Mouse (Mus musculus): ENCODE measurements around the gene Utrn. TPM values are rescaled to one million over a fixed set of nuclear protein-coding genes. Genes with fewer than 3 reads are reported as not detected.

Gene Utrn
- polyA plus RNA-seq, 1 experiment from 2014 or later: 21.5 TPM

DNA sequence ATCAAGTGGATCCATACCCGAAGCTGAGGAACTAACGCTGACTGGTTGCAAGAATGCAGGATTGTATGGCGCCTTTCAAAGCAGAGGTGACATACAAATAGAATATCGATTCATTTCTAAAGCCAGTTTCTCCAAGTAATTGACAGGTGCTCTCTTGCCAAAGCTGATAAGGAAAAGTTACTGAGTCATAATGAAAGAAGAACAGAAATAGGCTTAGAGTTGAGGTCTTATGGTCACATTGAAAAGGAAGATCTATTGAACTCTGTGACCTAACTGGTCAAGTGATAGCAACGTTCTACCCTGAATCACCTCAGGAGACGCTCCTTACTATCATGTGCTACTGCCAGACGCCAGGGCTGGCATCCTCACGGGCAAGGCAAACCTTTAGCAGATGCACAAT lies 274.2 kb downstream of the Utrn start:
- no peak for ATAC-seq
- no peak overlapping the region for H3K9ac ChIP-seq (ENCODE audit: low read depth, low read length)
- 86% methylated on average over 8 of the region's 8 CpGs for WGBS

DNA sequence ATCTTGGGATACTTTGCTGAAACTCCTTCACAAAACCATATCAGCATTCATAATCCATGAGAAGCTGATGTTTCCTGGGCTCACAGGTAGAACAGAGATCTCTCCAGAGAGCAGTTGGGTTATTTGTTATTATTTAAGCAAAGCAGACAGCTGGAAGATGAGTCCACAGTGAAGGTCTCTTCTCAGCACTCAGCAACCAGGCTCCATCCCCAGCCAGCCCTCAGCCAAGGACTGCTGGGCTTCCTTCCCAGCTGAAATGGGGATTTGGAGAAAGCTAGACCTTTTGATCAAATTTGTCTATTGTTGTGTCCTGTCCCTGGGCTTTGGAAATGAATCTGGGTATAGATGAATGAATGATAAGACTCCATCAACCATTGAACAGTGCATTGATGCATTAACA lies 276.1 kb downstream of the Utrn start:
- Histone ChIP-seq H3K4me3 (ENCODE audit: low read depth, low read length) (no peak overlapping the region), H3K9ac (ENCODE audit: low read depth, low read length) (no peak overlapping the region), H3K27me3 (replicated peaks; ENCODE audit: control insufficient read depth, insufficient read depth, low read length) (no peaks in the 10 kb centered on the region), H3K4me1 (replicated peaks; ENCODE audit: control insufficient read depth, insufficient read depth, low read length) (0 out of 2 replicates have a peak, but pooled peaks cover 3% of the 10 kb centered on the region), H3K27ac (ENCODE audit: low read depth, low read length) (no peak overlapping the region), H3K4me2 (replicated peaks; ENCODE audit: low read depth) (no peak overlapping the region), H3K36me3 (ENCODE audit: control insufficient read depth, insufficient read depth) (no peaks in the 10 kb centered on the region), H3K9me3 (ENCODE audit: control insufficient read depth) (no peaks in the 10 kb centered on the region)
- ATAC-seq: no peak
- TF ChIP-seq CTCF (IDR thresholded peaks at IDR 0.05; ENCODE audit: low read depth): no peak

More for the DNA sequence above, 274.2 kb downstream of the Utrn start:
- TF ChIP-seq CTCF (IDR thresholded peaks at IDR 0.05; ENCODE audit: low read depth): no peak
- Histone ChIP-seq H3K9me3 (ENCODE audit: control insufficient read depth) (no peaks in the 10 kb centered on the region), H3K36me3 (ENCODE audit: control insufficient read depth, insufficient read depth) (no peaks in the 10 kb centered on the region), H3K27me3 (replicated peaks; ENCODE audit: control insufficient read depth, insufficient read depth, low read length) (no peaks in the 10 kb centered on the region), H3K4me1 (replicated peaks; ENCODE audit: control insufficient read depth, insufficient read depth, low read length) (0 out of 2 replicates have a peak, but pooled peaks cover 3% of the 10 kb centered on the region), H3K27ac (ENCODE audit: low read depth, low read length) (no peak overlapping the region), H3K4me3 (ENCODE audit: low read depth, low read length) (no peak overlapping the region), H3K4me2 (replicated peaks; ENCODE audit: low read depth) (no peak overlapping the region)

DNA sequence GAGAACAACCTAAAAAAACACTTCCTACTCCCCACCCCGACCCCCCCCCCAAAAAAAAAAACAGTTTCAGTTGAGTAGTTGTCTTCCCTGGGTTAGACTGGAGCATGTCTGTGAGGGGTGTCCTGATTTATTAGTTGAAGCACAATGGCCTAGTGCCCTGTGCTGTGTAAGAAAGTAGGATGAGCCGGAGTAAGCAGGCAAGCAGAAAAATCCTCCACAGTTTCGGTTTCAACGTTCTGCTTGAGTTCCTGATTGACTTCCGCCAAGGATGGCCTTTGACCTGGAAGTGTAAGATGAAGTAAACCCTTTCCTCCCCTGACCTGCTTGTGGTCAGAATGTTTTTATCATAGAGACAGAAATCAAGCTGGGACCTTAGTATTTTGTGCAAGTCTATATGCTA lies 277.2 kb downstream of the Utrn start:
- Histone ChIP-seq H3K4me3 (ENCODE audit: low read depth, low read length) (no peak overlapping the region), H3K9me3 (ENCODE audit: control insufficient read depth) (no peaks in the 10 kb centered on the region), H3K9ac (ENCODE audit: low read depth, low read length) (no peak overlapping the region), H3K36me3 (ENCODE audit: control insufficient read depth, insufficient read depth) (no peaks in the 10 kb centered on the region), H3K4me2 (replicated peaks; ENCODE audit: low read depth) (no peak overlapping the region), H3K27ac (ENCODE audit: low read depth, low read length) (no peak overlapping the region), H3K27me3 (replicated peaks; ENCODE audit: control insufficient read depth, insufficient read depth, low read length) (no peaks in the 10 kb centered on the region), H3K4me1 (replicated peaks; ENCODE audit: control insufficient read depth, insufficient read depth, low read length) (0 out of 2 replicates have a peak, but pooled peaks cover 3% of the 10 kb centered on the region)
- WGBS: 58% methylated on average over 5 of the region's 5 CpGs
- no peak for TF ChIP-seq CTCF (IDR thresholded peaks at IDR 0.05; ENCODE audit: low read depth)
- ATAC-seq: no peak

DNA sequence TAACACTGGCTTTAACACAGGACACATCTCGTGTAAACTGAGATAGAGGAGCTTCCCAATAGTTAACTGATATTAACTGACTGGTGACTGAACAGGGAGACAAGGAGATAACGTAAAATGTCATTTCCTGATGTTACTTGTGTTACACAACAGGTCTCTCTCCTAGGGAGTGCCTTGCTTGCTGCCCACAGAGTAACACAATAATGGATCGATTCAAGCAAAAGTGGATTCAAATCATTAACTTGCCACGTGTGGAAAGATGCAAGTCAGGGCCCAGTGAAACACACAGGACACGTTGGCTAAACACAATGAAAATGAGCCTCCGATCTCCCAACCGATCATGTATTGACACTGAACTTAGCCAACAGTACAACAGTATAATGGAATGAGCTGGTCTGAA lies 281.1 kb downstream of the Utrn start:
- Histone ChIP-seq H3K9me3 (ENCODE audit: control insufficient read depth) (no peaks in the 10 kb centered on the region), H3K9ac (ENCODE audit: low read depth, low read length) (no peak overlapping the region), H3K4me3 (ENCODE audit: low read depth, low read length) (no peak overlapping the region), H3K36me3 (ENCODE audit: control insufficient read depth, insufficient read depth) (no peaks in the 10 kb centered on the region), H3K4me1 (replicated peaks; ENCODE audit: control insufficient read depth, insufficient read depth, low read length) (no peaks in the 10 kb centered on the region), H3K27me3 (replicated peaks; ENCODE audit: control insufficient read depth, insufficient read depth, low read length) (no peaks in the 10 kb centered on the region), H3K4me2 (replicated peaks; ENCODE audit: low read depth) (no peak overlapping the region), H3K27ac (ENCODE audit: low read depth, low read length) (no peak overlapping the region)
- ATAC-seq: no peak
- TF ChIP-seq CTCF (IDR thresholded peaks at IDR 0.05; ENCODE audit: low read depth): no peak
- 68% methylated on average over 7 of the region's 7 CpGs for WGBS

DNA sequence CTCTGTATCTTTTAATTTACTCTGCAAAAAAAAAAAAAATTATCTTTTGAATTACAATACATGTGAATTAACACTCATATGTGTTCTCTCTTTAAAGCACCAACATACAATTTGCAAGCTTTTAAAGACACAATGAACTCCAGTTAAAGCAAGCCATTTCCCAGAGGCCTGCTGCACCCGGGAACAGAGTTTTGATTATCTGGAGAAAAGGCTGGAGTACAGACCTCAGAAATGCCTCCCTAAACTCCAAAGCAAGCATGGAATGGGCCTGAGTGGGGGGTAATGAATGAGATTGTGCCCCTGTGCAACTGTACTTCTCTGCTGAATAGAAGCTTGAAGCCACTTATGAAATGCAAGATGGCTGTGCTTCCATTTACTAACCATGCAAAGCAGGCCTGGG lies 281.8 kb downstream of the Utrn start:
- Histone ChIP-seq H3K36me3 (ENCODE audit: control insufficient read depth, insufficient read depth) (no peaks in the 10 kb centered on the region), H3K27me3 (replicated peaks; ENCODE audit: control insufficient read depth, insufficient read depth, low read length) (no peaks in the 10 kb centered on the region), H3K9me3 (ENCODE audit: control insufficient read depth) (no peaks in the 10 kb centered on the region), H3K9ac (ENCODE audit: low read depth, low read length) (no peak overlapping the region), H3K4me3 (ENCODE audit: low read depth, low read length) (no peak overlapping the region), H3K4me2 (replicated peaks; ENCODE audit: low read depth) (no peak overlapping the region), H3K27ac (ENCODE audit: low read depth, low read length) (no peak overlapping the region), H3K4me1 (replicated peaks; ENCODE audit: control insufficient read depth, insufficient read depth, low read length) (no peaks in the 10 kb centered on the region)
- ATAC-seq: no peak
- TF ChIP-seq CTCF (IDR thresholded peaks at IDR 0.05; ENCODE audit: low read depth): no peak
- WGBS: 83% methylated on average over 1 of the region's 1 CpGs

DNA sequence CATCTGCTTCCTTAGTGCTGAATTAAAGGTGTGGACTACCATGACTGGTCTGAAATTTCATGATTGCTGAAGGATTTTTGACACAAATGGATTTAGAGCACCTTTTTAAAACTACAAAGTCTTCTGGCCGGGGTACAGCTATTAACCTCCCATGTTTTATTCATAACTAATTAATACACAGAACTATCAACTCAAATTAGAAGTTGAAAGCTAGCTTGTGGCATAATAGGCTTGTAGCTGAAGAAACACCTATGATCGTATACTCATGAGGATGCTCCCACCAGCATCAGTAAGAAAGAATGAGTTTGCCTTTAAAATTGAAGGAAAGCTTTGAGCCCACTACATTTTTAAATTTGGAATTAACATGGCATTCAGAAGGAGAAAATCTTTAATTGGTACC lies 282.3 kb downstream of the Utrn start:
- no peaks in the 10 kb centered on the region for H3K27me3 ChIP-seq (replicated peaks; ENCODE audit: control insufficient read depth, insufficient read depth, low read length)
- WGBS: 97% methylated on average over 2 of the region's 2 CpGs
- H3K4me1 ChIP-seq (replicated peaks; ENCODE audit: control insufficient read depth, insufficient read depth, low read length): no peaks in the 10 kb centered on the region
- ATAC-seq: no peak
- no peaks in the 10 kb centered on the region for H3K36me3 ChIP-seq (ENCODE audit: control insufficient read depth, insufficient read depth)
- H3K4me3 ChIP-seq (ENCODE audit: low read depth, low read length): no peak overlapping the region
- TF ChIP-seq CTCF (IDR thresholded peaks at IDR 0.05; ENCODE audit: low read depth): no peak
- no peaks in the 10 kb centered on the region for H3K9me3 ChIP-seq (ENCODE audit: control insufficient read depth)
- no peak overlapping the region for H3K27ac ChIP-seq (ENCODE audit: low read depth, low read length)
- no peak overlapping the region for H3K9ac ChIP-seq (ENCODE audit: low read depth, low read length)
- no peak overlapping the region for H3K4me2 ChIP-seq (replicated peaks; ENCODE audit: low read depth)

DNA sequence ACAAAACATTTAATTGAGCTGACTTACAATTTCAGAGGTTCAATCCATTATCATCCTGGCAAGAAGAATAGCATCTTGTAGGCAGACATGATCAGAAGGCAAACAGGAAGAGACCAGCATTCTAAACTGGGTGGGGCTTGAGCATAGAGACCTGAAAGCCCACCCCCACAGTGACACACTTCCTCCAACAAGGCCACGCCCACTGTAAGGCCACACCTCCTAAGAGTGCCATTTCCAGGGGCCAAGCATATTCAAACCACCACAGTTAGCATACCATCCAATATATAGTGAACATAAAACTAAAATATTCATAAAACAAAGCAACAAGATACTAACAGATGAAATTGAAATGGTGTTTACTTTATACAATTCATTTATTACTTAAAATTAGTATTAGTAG lies 283.0 kb downstream of the Utrn start:
- H3K4me1 ChIP-seq (replicated peaks; ENCODE audit: control insufficient read depth, insufficient read depth, low read length): no peaks in the 10 kb centered on the region
- H3K27me3 ChIP-seq (replicated peaks; ENCODE audit: control insufficient read depth, insufficient read depth, low read length): no peaks in the 10 kb centered on the region
- 68% methylated on average over 1 of the region's 1 CpGs for WGBS
- H3K9ac ChIP-seq (ENCODE audit: low read depth, low read length): no peak overlapping the region
- no peaks in the 10 kb centered on the region for H3K36me3 ChIP-seq (ENCODE audit: control insufficient read depth, insufficient read depth)
- H3K27ac ChIP-seq (ENCODE audit: low read depth, low read length): no peak overlapping the region
- no peak overlapping the region for H3K4me2 ChIP-seq (replicated peaks; ENCODE audit: low read depth)
- H3K9me3 ChIP-seq (ENCODE audit: control insufficient read depth): no peaks in the 10 kb centered on the region
- H3K4me3 ChIP-seq (ENCODE audit: low read depth, low read length): no peak overlapping the region
- TF ChIP-seq CTCF (IDR thresholded peaks at IDR 0.05; ENCODE audit: low read depth): no peak
- no peak for ATAC-seq

All from intestine, postnatal 0 days (tissue).